Mouse (Mus musculus) layer of hippocampus, adult 11-12 months (tissue): Measurements from ENCODE around the gene Tex35.

Experiments used
- DNase-seq: peaks from one replicate; pipeline ENCODE4 v3.0.0; 2022; ENCODE audit warnings: low spot score

The Tex35 gene

GRCm38 (mm10) chr1:157049886-157050285 is 58.6 kb downstream of the Tex35 start:
- DNase-seq, result no peak
